Mouse (Mus musculus) layer of hippocampus, adult 2 months (tissue): ENCODE data around the gene Slc2a9. TPM values are rescaled to one million over a fixed set of nuclear protein-coding genes. Genes with fewer than 3 reads are reported as not detected.

ENCODE experiments used
- DNase-seq, 2 experiments: peaks; one replicate each; pipeline ENCODE4 v3.0.0; 2022; ENCODE audit warnings: low spot score in 2 of 2
- H3K27ac ChIP-seq: fragments of 200-600 bp; 2 replicates; pipeline ENCODE4 v1.8.1; 2022
- H3K4me3 ChIP-seq: fragments of 200-600 bp; 2 replicates; pipeline ENCODE4 v1.8.1; 2022; ENCODE audit warnings: mild to moderate bottlenecking
- CTCF ChIP-seq: fragments of 200-600 bp; conservative IDR thresholded peaks from 2 replicates; pipeline ENCODE4 v1.8.1; 2022; ENCODE audit warnings: antibody characterized with exemption, mild to moderate bottlenecking, moderate library complexity
- total RNA-seq, 2 experiments: library from RNA; stranded (reverse); gene quantifications; 2 replicates each; pipeline ENCODE4 v1.2.3; 2021

Slc2a9 gene
- total RNA-seq, 2 experiments from 2014 or later, result 3.2 to 4.2 TPM

GRCm38 (mm10) chr5:38440252-38441005 is 62.5 kb downstream of the Slc2a9 start:
- DNase-seq, result no peak
- Histone ChIP-seq H3K4me3 (no peak overlapping the region), H3K27ac (no peak overlapping the region)
- TF ChIP-seq CTCF, result no peak

GRCm38 (mm10) chr5:38436681-38437080 is 66.3 kb downstream of the Slc2a9 start:
- Histone ChIP-seq H3K27ac (no peak overlapping the region), H3K4me3 (no peak overlapping the region)
- TF ChIP-seq CTCF, result peak; percentile 40
- DNase-seq, result no peak

- no peak overlapping the region for H3K27ac ChIP-seq
- no peak for TF ChIP-seq CTCF
- DNase-seq, result no peak
- no peak overlapping the region for H3K4me3 ChIP-seq
These were observed 68.1 kb downstream of the Slc2a9 start for GRCm38 (mm10) chr5:38434875-38435274.

GRCm38 (mm10) chr5:38431201-38431600 is 71.7 kb downstream of the Slc2a9 start:
- no peak for DNase-seq
- Histone ChIP-seq H3K4me3 (no peak overlapping the region), H3K27ac (no peak overlapping the region)
- no peak for TF ChIP-seq CTCF

- no peak overlapping the region for H3K27ac ChIP-seq
- DNase-seq, result no peak
- no peak for TF ChIP-seq CTCF
- H3K4me3 ChIP-seq, result no peak overlapping the region
These were observed 73.8 kb downstream of the Slc2a9 start for GRCm38 (mm10) chr5:38429106-38429505.

- DNase-seq, result no peak
- H3K27ac ChIP-seq, result no peak overlapping the region
- H3K4me3 ChIP-seq, result no peak overlapping the region
- no peak for TF ChIP-seq CTCF
These were observed 75.2 kb downstream of the Slc2a9 start for GRCm38 (mm10) chr5:38427757-38428156.

- no peak overlapping the region for H3K4me3 ChIP-seq
- DNase-seq, result no peak
- H3K27ac ChIP-seq, result no peak overlapping the region
- TF ChIP-seq CTCF, result no peak
These were observed 77.4 kb downstream of the Slc2a9 start for GRCm38 (mm10) chr5:38425569-38425968.

- Histone ChIP-seq H3K27ac (no peak overlapping the region), H3K4me3 (no peak overlapping the region)
- no peak for TF ChIP-seq CTCF
- no peak for DNase-seq
These were observed 80.5 kb downstream of the Slc2a9 start for GRCm38 (mm10) chr5:38422426-38422825.

GRCm38 (mm10) chr5:38418799-38419198 is 84.1 kb downstream of the Slc2a9 start:
- no peak for TF ChIP-seq CTCF
- Histone ChIP-seq H3K27ac (peak overlapping the region; percentile 72), H3K4me3 (no peak overlapping the region)
- DNase-seq, result peak in 1 of 2 experiments; percentile 76

GRCm38 (mm10) chr5:38403612-38404011 is 99.3 kb downstream of the Slc2a9 start:
- DNase-seq, result peak in 1 of 2 experiments; percentile 29
- Histone ChIP-seq H3K27ac (no peak overlapping the region), H3K4me3 (no peak overlapping the region)
- no peak for TF ChIP-seq CTCF

GRCm38 (mm10) chr5:38402288-38402687 is 100.7 kb downstream of the Slc2a9 start:
- Histone ChIP-seq H3K27ac (no peak overlapping the region), H3K4me3 (no peak overlapping the region)
- no peak for TF ChIP-seq CTCF
- DNase-seq, result no peak

GRCm38 (mm10) chr5:38388857-38389256 is 114.1 kb downstream of the Slc2a9 start:
- DNase-seq, result no peak
- Histone ChIP-seq H3K4me3 (no peak overlapping the region), H3K27ac (peak overlapping the region; percentile 50)
- no peak for TF ChIP-seq CTCF

- peak overlapping the region; percentile 50 for H3K27ac ChIP-seq
- DNase-seq, result peak; percentile 56 to 66
- no peak for TF ChIP-seq CTCF
These were observed 114.5 kb downstream of the Slc2a9 start for GRCm38 (mm10) chr5:38388420-38388823.

GRCm38 (mm10) chr5:38379970-38380369 is 123.0 kb downstream of the Slc2a9 start:
- no peak for TF ChIP-seq CTCF
- no peak overlapping the region for H3K27ac ChIP-seq
- H3K4me3 ChIP-seq, result no peak overlapping the region
- no peak for DNase-seq

More at GRCm38 (mm10) chr5:38388420-38388823, 114.5 kb downstream of the Slc2a9 start:
- no peak overlapping the region for H3K4me3 ChIP-seq
